Mouse (Mus musculus): ENCODE data around the gene Sh3bgrl3. TPM values are rescaled to one million over a fixed set of nuclear protein-coding genes. Genes with fewer than 3 reads are reported as not detected.

Gene Sh3bgrl3
- polyA plus RNA-seq, 1 experiment from 2014 or later, result 395 TPM

DNA sequence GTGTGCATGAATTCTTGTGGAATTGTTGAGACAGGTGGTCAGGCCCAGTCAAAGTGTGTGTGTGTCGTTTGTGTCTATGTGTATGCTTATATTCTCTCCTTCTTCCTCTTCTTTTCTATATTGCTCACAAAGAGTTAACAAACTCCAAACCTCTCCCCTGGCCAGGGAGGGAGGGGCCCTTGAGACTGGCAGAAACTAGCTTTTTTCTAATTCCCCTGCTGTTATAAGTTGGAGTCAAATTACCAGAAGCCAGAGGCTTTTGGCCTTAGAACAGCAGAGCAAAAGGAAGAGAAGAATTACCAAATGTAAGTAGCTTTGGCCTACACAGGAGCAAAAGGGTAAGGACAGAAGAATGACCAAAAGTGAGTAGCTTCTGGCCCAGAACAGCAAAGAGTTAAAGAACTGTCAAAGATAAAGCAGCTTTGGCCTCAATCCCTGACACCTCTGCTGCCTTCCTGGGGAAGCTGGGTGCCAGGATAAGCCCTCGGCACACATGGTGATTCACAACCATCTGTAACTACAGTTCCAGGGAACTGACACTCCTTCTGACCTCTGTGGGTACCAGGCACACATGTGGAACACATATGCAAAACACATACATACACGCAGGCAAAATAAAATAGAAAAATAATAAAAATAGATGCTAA, 7.8 kb upstream of the Sh3bgrl3 start:
- H3K4me1 ChIP-seq (ENCODE audit: control insufficient read depth, insufficient read depth, low read length), result no peaks in the 10 kb centered on the region
- H3K4me3 ChIP-seq (ENCODE audit: low read depth, low read length), result no peak overlapping the region
- no peak overlapping the region for H3K4me2 ChIP-seq (ENCODE audit: low read depth, low read length)
- 79% methylated on average over 3 of the region's 3 CpGs for WGBS
- no peak overlapping the region for H3K27ac ChIP-seq (ENCODE audit: low read depth, low read length)
- no peak overlapping the region for H3K9ac ChIP-seq (replicated peaks; ENCODE audit: low read depth, low read length)
- no peaks in the 10 kb centered on the region for H3K27me3 ChIP-seq (ENCODE audit: control insufficient read depth, insufficient read depth, low read length)
- H3K9me3 ChIP-seq (ENCODE audit: control insufficient read depth, low read length), result no peaks in the 10 kb centered on the region
- ATAC-seq (ENCODE audit: low read depth), result no peak
- H3K36me3 ChIP-seq (ENCODE audit: control insufficient read depth, insufficient read depth, low read length), result no peaks in the 10 kb centered on the region

DNA sequence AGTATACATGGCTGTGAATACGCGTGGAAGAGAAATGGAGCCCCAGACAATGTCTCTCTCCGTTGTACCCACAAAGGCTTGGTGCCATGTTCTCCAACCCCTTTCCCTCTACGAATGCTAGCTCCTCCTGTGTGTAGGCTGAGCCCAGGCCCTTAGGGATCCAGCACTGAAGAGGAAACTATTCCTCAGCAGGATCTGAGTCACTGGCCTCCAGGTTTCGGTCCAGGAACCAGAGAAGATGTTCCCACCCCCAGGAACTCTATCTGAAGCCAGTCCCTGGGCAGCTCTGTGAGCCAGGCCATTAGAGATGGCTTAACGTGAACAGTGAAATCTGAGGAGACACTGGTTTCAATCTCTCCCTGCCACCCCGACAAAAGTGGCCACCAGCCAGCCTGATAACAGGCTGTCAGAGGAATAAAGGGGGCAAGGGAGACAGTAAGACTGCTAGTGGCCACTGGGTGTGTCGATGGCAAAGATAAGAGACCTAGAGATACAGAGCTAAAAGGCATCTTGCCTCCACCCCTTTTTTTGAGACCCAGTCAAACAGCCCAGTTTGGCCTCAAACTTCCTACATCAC, 4.0 kb upstream of the Sh3bgrl3 start:
- Histone ChIP-seq H3K27ac (ENCODE audit: low read depth, low read length) (no peak overlapping the region), H3K36me3 (ENCODE audit: control insufficient read depth, insufficient read depth, low read length) (no peaks in the 10 kb centered on the region), H3K27me3 (ENCODE audit: control insufficient read depth, insufficient read depth, low read length) (no peaks in the 10 kb centered on the region), H3K4me2 (ENCODE audit: low read depth, low read length) (no peak overlapping the region), H3K9me3 (ENCODE audit: control insufficient read depth, low read length) (no peaks in the 10 kb centered on the region), H3K4me1 (ENCODE audit: control insufficient read depth, insufficient read depth, low read length) (peaks cover 5% of the 10 kb centered on the region; the same call in 1 of the 2 replicates), H3K4me3 (ENCODE audit: low read depth, low read length) (no peak overlapping the region), H3K9ac (replicated peaks; ENCODE audit: low read depth, low read length) (no peak overlapping the region)
- ATAC-seq (ENCODE audit: low read depth), result no peak
- WGBS, result 89% methylated on average over 8 of the region's 8 CpGs

DNA sequence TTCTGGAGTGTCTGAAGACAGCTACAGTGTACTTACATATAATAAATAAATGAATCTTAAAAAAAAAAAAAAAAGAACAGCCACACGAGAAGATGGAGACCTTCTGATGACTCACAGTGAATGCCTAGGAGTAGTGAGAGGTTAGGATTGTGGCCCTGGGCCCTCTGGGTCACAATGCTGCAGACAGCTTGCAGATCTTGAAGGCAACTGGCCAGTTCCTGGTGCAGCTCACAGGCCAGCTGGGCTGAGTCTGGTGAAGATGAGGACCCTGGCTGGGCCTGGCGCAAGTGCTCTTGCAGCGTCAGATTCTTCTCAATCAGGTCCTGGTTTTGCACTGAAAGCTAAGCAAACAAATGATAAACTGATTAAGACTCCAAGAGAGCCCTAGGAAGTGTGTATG, 3.5 kb upstream of the Sh3bgrl3 start:
- Histone ChIP-seq H3K9me3 (ENCODE audit: control insufficient read depth, low read length) (no peaks in the 10 kb centered on the region), H3K27ac (ENCODE audit: low read depth, low read length) (no peak overlapping the region), H3K27me3 (ENCODE audit: control insufficient read depth, insufficient read depth, low read length) (no peaks in the 10 kb centered on the region), H3K4me3 (ENCODE audit: low read depth, low read length) (no peak overlapping the region), H3K4me2 (ENCODE audit: low read depth, low read length) (no peak overlapping the region), H3K9ac (replicated peaks; ENCODE audit: low read depth, low read length) (no peak overlapping the region), H3K36me3 (ENCODE audit: control insufficient read depth, insufficient read depth, low read length) (no peaks in the 10 kb centered on the region), H3K4me1 (ENCODE audit: control insufficient read depth, insufficient read depth, low read length) (peaks cover 10% of the 10 kb centered on the region; the same call in 1 of the 2 replicates)
- 83% methylated on average over 3 of the region's 3 CpGs for WGBS
- ATAC-seq (ENCODE audit: low read depth), result no peak

DNA sequence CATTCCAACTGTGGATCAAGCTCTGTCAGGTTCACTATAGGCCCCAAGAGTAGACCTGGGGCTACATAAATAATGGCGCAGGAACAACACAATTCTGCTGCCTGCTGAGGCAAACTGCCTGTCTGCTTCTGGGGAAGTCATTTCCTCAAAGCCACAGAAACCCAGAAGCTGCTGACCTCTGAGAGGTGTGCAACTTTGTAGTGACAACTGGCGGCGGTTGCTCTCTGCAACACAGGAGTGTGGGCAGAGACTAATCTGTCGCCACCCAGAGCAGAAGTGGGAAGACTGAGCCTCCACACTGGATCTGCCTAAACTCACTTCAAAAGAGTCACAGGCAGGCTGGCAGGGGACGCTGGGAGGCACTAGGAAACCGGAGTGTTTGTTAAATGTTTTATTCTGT, 893 bp upstream of the Sh3bgrl3 start:
- Histone ChIP-seq H3K9me3 (ENCODE audit: control insufficient read depth, low read length) (no peaks in the 10 kb centered on the region), H3K27ac (ENCODE audit: low read depth, low read length) (no peak overlapping the region), H3K36me3 (ENCODE audit: control insufficient read depth, insufficient read depth, low read length) (no peaks in the 10 kb centered on the region), H3K4me3 (ENCODE audit: low read depth, low read length) (no peak overlapping the region), H3K27me3 (ENCODE audit: control insufficient read depth, insufficient read depth, low read length) (no peaks in the 10 kb centered on the region), H3K4me2 (ENCODE audit: low read depth, low read length) (peak overlapping the region; percentile 78), H3K4me1 (ENCODE audit: control insufficient read depth, insufficient read depth, low read length) (peaks cover 11% of the 10 kb centered on the region; the same call in 1 of the 2 replicates), H3K9ac (replicated peaks; ENCODE audit: low read depth, low read length) (peak overlapping the region; percentile 92; the same call in 1 of the 2 replicates)
- WGBS, result 51% methylated on average over 6 of the region's 6 CpGs
- ATAC-seq (ENCODE audit: low read depth), result no peak

DNA sequence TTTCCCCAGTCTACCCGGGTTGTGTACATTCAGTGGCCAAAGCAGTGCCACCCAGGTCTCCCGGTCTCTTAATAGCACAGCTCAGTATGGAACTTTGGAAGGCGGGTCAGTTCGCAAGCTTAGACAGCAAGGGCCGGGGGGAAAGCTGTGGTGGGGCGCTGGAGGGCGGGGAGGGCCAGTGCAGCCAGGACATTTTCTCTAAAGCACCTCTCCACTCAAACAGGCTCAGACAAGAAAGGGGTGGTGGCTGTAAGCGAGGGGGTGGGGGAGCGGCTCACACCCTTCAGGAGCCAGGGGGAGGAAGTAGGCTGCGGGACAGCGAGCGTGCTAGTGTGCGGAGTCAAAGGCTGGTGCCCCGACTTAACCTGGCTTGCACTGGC, 384 bp upstream of the Sh3bgrl3 start:
- 6% methylated on average over 14 of the region's 14 CpGs for WGBS
- Histone ChIP-seq H3K27ac (ENCODE audit: low read depth, low read length) (peak overlapping the region; percentile 57; the same call in 1 of the 2 replicates), H3K9ac (replicated peaks; ENCODE audit: low read depth, low read length) (peak overlapping the region; percentile 92), H3K4me2 (ENCODE audit: low read depth, low read length) (peak overlapping the region; percentile 78), H3K27me3 (ENCODE audit: control insufficient read depth, insufficient read depth, low read length) (no peaks in the 10 kb centered on the region), H3K4me1 (ENCODE audit: control insufficient read depth, insufficient read depth, low read length) (peaks cover 11% of the 10 kb centered on the region; the same call in 1 of the 2 replicates), H3K36me3 (ENCODE audit: control insufficient read depth, insufficient read depth, low read length) (no peaks in the 10 kb centered on the region), H3K4me3 (ENCODE audit: low read depth, low read length) (peak overlapping the region; percentile 84), H3K9me3 (ENCODE audit: control insufficient read depth, low read length) (no peaks in the 10 kb centered on the region)
- ATAC-seq (ENCODE audit: low read depth), result peak; percentile 3; the same call in 1 of the 2 replicates

DNA sequence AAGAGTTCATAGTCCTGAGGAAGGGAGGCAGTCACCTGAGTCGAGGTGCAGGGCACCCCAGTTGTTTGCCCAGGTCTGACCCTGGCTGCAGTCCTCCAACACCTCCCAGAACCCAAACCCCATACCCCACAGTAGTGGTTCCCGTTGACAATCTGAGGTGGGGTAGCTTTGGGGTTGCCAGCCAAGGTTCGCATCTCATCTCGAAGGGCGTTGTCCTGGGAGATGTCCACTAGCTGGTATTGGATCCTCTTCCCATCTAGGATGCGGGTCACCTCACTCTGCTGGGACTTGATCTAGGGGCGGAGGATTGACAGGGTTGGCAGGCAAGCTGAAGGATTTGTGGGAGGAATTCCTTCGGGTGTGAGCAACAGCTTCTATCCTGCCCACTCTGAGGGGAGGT, 796 bp downstream of the Sh3bgrl3 start:
- Histone ChIP-seq H3K36me3 (ENCODE audit: control insufficient read depth, insufficient read depth, low read length) (no peaks in the 10 kb centered on the region), H3K4me1 (ENCODE audit: control insufficient read depth, insufficient read depth, low read length) (peaks cover 11% of the 10 kb centered on the region; the same call in 1 of the 2 replicates), H3K4me2 (ENCODE audit: low read depth, low read length) (peak overlapping the region; percentile 78), H3K9me3 (ENCODE audit: control insufficient read depth, low read length) (no peaks in the 10 kb centered on the region), H3K27ac (ENCODE audit: low read depth, low read length) (no peak overlapping the region), H3K9ac (replicated peaks; ENCODE audit: low read depth, low read length) (peak overlapping the region; percentile 92), H3K4me3 (ENCODE audit: low read depth, low read length) (peak overlapping the region; percentile 84), H3K27me3 (ENCODE audit: control insufficient read depth, insufficient read depth, low read length) (no peaks in the 10 kb centered on the region)
- ATAC-seq (ENCODE audit: low read depth), result no peak
- WGBS, result 66% methylated on average over 8 of the region's 8 CpGs

DNA sequence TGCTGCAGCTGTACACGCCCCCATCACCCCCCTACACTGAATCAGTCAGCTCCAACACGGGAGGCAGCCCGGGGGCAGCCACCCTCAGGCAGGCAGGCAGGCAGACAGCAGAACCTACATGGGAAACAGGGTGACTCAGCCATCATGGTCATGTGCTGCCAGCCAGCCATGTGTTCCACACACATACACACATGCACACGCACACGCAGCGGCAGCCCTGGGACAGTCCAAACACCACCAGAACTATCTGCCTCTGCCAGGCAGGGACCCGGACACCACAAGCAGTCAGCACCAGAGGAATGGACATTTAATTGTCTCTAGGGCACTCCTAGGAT, 1.5 kb downstream of the Sh3bgrl3 start:
- Histone ChIP-seq H3K27me3 (ENCODE audit: control insufficient read depth, insufficient read depth, low read length) (no peaks in the 10 kb centered on the region), H3K9ac (replicated peaks; ENCODE audit: low read depth, low read length) (0 out of 2 replicates have a peak overlapping the region, but pooled peaks have one; percentile 25), H3K9me3 (ENCODE audit: control insufficient read depth, low read length) (no peaks in the 10 kb centered on the region), H3K4me2 (ENCODE audit: low read depth, low read length) (no peak overlapping the region), H3K27ac (ENCODE audit: low read depth, low read length) (no peak overlapping the region), H3K4me1 (ENCODE audit: control insufficient read depth, insufficient read depth, low read length) (peaks cover 11% of the 10 kb centered on the region; the same call in 1 of the 2 replicates), H3K36me3 (ENCODE audit: control insufficient read depth, insufficient read depth, low read length) (no peaks in the 10 kb centered on the region), H3K4me3 (ENCODE audit: low read depth, low read length) (no peak overlapping the region)
- no peak for ATAC-seq (ENCODE audit: low read depth)
- 84% methylated on average over 7 of the region's 7 CpGs for WGBS

DNA sequence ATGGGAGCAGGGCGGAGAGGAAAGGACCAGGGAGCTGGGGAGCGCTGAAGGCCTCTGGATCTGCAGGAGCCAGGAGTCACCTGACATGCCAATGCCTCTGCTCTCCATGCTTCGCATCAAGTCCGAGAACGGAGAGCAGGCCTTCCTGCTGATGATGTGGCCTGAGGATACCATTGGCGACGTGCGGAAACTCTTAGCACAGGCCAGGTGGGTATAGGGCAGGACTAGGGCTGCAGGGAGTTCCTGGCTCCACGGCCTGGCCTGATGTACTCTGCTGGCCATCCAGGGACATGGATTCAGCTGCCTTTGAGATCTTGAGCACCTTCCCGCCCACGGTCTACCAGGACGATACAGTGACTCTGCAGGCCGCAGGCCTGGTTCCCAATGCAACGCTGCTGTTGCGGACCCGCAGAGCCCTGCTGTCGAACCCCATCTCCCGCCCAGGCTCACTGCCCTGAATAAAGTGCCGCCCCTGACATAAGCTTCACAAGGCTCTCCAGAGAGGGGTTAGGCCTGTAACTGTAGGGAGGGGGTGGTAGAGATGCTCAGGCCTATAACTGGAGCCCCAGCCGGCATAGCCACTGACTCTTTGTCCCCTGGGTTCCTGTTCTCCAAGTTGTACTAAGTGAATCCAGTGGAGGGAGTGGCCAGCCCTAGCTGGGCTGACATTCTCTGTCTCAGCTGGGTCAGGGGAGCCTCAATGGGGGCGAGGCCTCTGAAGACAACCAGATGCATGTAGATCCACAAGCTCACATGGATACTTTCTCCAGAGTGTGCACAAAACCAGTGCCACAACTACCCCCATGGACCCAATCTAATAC, 2.1 kb downstream of the Sh3bgrl3 start:
- 0 out of 2 replicates have a peak overlapping the region, but pooled peaks have one; percentile 25 for H3K9ac ChIP-seq (replicated peaks; ENCODE audit: low read depth, low read length)
- no peaks in the 10 kb centered on the region for H3K36me3 ChIP-seq (ENCODE audit: control insufficient read depth, insufficient read depth, low read length)
- no peak for ATAC-seq (ENCODE audit: low read depth)
- H3K9me3 ChIP-seq (ENCODE audit: control insufficient read depth, low read length), result no peaks in the 10 kb centered on the region
- no peak overlapping the region for H3K27ac ChIP-seq (ENCODE audit: low read depth, low read length)
- H3K27me3 ChIP-seq (ENCODE audit: control insufficient read depth, insufficient read depth, low read length), result no peaks in the 10 kb centered on the region
- H3K4me3 ChIP-seq (ENCODE audit: low read depth, low read length), result no peak overlapping the region
- WGBS, result 86% methylated on average over 21 of the region's 21 CpGs
- peaks cover 11% of the 10 kb centered on the region; the same call in 1 of the 2 replicates for H3K4me1 ChIP-seq (ENCODE audit: control insufficient read depth, insufficient read depth, low read length)
- no peak overlapping the region for H3K4me2 ChIP-seq (ENCODE audit: low read depth, low read length)
